Mouse (Mus musculus) heart, adult 2 months (tissue): ENCODE measurements around the gene Runx2. TPM values are rescaled to one million over a fixed set of nuclear protein-coding genes. Genes with fewer than 3 reads are reported as not detected.

Source experiments
- DNase-seq, 2 experiments: peaks; one replicate each; pipeline ENCODE4 v3.0.0; 2021
- H3K27ac ChIP-seq: fragments of 200-600 bp; 2 replicates; pipeline ENCODE4 v1.8.1; 2022
- H3K27me3 ChIP-seq: fragments of 200-500 bp; 2 replicates; pipeline ENCODE4 v1.6.1; 2012; ENCODE audit warnings: mild to moderate bottlenecking, low read length, inconsistent platforms, mixed read lengths; ENCODE audit not compliant: control insufficient read depth, insufficient read depth
- H3K36me3 ChIP-seq: fragments of 200-500 bp; 2 replicates; pipeline ENCODE4 v1.6.1; 2012; ENCODE audit warnings: low read length, inconsistent platforms; ENCODE audit not compliant: control insufficient read depth, insufficient read depth
- H3K4me1 ChIP-seq: fragments of 200-500 bp; 2 replicates; pipeline ENCODE4 v1.6.1; 2011; ENCODE audit warnings: low read length; ENCODE audit not compliant: control insufficient read depth, insufficient read depth
- H3K4me3 ChIP-seq: fragments of 200-600 bp; 2 replicates; pipeline ENCODE4 v1.8.1; 2022
- H3K79me2 ChIP-seq: fragments of 200-500 bp; replicated peaks from 2 replicates; pipeline ENCODE4 v1.6.1; 2012; ENCODE audit warnings: mild to moderate bottlenecking, inconsistent platforms, low read length, moderate library complexity, mixed read lengths; ENCODE audit not compliant: control insufficient read depth, insufficient read depth
- H3K9ac ChIP-seq: fragments of 200-500 bp; 2 replicates; pipeline ENCODE4 v1.6.1; 2012; ENCODE audit warnings: low read depth, mild to moderate bottlenecking, control low read depth, inconsistent platforms, low read length, mixed read lengths
- CTCF ChIP-seq: fragments of 200-600 bp; IDR thresholded peaks from 2 replicates; pipeline ENCODE4 v1.8.1; 2022; ENCODE audit warnings: antibody characterized with exemption, mild to moderate bottlenecking, moderate library complexity
- EP300 ChIP-seq: fragments of 200-500 bp; IDR thresholded peaks from 2 replicates; pipeline ENCODE4 v1.6.1; 2011; ENCODE audit warnings: low read depth, low read length, control low read depth; ENCODE audit not compliant: insufficient read depth
- POLR2A ChIP-seq: fragments of 200-500 bp; IDR thresholded peaks from 2 replicates; pipeline ENCODE4 v1.6.1; 2011; ENCODE audit warnings: mild to moderate bottlenecking, low read depth, low read length, control low read depth; ENCODE audit not compliant: insufficient read depth
- WGBS: fragments of 180-500 bp; shearing (Covaris S2); methylation state at CpG from one replicate; pipeline ENCODE4 v1.1.7; 2018; 5-methylcytosine and 5-hydroxymethylcytosine counted together
- intact Hi-C: fragments of 180-260 bp; cut with DNase I; formaldehyde crosslinking; loops from one replicate; pipeline ENCODE4 v1.15.1; 2025
- polyA plus RNA-seq: library from polyadenylated mRNA; depleted of rRNA; stranded (reverse); fragments of >200 nt; gene quantifications from 2 replicates; pipeline ENCODE4 v1.2.3, GENCODE M21; 2012
- total RNA-seq, 2 experiments: library from RNA; stranded (reverse); gene quantifications; 2 replicates each; pipeline ENCODE4 v1.2.3; 2021

The Runx2 gene
- total and polyA plus RNA-seq, 3 experiments = 0.41 to 0.76 (median 0.57) TPM

GRCm38 (mm10) chr17:44605749-44606148 lies 208.8 kb downstream of the Runx2 start:
- no peak for DNase-seq
- TF ChIP-seq CTCF (no peak), EP300 (no peak), POLR2A (no peak)
- peaks cover 1% of the 10 kb centered on the region; the same call in 1 of the 2 replicates for H3K4me1 ChIP-seq
- no peaks in the 10 kb centered on the region for H3K36me3 ChIP-seq
- H3K27ac ChIP-seq = no peak overlapping the region
- intact Hi-C loops = no loop called here
- no peaks in the 10 kb centered on the region for H3K79me2 ChIP-seq
- H3K27me3 ChIP-seq = no peaks in the 10 kb centered on the region
- H3K4me3 ChIP-seq = no peak overlapping the region
- WGBS = 84% methylated on average over 3 of the region's 3 CpGs
- H3K9ac ChIP-seq = no peak overlapping the region

GRCm38 (mm10) chr17:44603170-44603569 lies 211.4 kb downstream of the Runx2 start:
- H3K36me3 ChIP-seq = no peaks in the 10 kb centered on the region
- peaks cover 1% of the 10 kb centered on the region; the same call in 1 of the 2 replicates for H3K4me1 ChIP-seq
- H3K4me3 ChIP-seq = no peak overlapping the region
- TF ChIP-seq CTCF = no peak
- no peak for TF ChIP-seq EP300
- no peak for TF ChIP-seq POLR2A
- DNase-seq = no peak
- no peak overlapping the region for H3K9ac ChIP-seq
- H3K79me2 ChIP-seq = no peaks in the 10 kb centered on the region
- no peak overlapping the region for H3K27ac ChIP-seq
- WGBS = 77% methylated on average over 4 of the region's 4 CpGs
- intact Hi-C loops = no loop called here
- no peaks in the 10 kb centered on the region for H3K27me3 ChIP-seq

GRCm38 (mm10) chr17:44601317-44602021 lies 213.1 kb downstream of the Runx2 start:
- H3K4me1 ChIP-seq = peaks cover 1% of the 10 kb centered on the region; the same call in 1 of the 2 replicates
- TF ChIP-seq CTCF = 0 out of 2 replicates have a peak, but pooled peaks have one; percentile 9
- no peak for TF ChIP-seq POLR2A
- no peak for TF ChIP-seq EP300
- no peak overlapping the region for H3K9ac ChIP-seq
- 57% methylated on average over 11 of the region's 11 CpGs for WGBS
- H3K4me3 ChIP-seq = no peak overlapping the region
- no peak for DNase-seq
- H3K27ac ChIP-seq = no peak overlapping the region; the same call in 1 of the 2 replicates
- intact Hi-C loops = no loop called here
- no peaks in the 10 kb centered on the region for H3K36me3 ChIP-seq
- no peaks in the 10 kb centered on the region for H3K79me2 ChIP-seq
- no peaks in the 10 kb centered on the region for H3K27me3 ChIP-seq

GRCm38 (mm10) chr17:44599856-44600255 lies 214.7 kb downstream of the Runx2 start:
- Histone ChIP-seq H3K9ac (no peak overlapping the region), H3K4me1 (peaks cover 1% of the 10 kb centered on the region; the same call in 1 of the 2 replicates), H3K4me3 (no peak overlapping the region), H3K79me2 (no peaks in the 10 kb centered on the region), H3K36me3 (no peaks in the 10 kb centered on the region), H3K27ac (no peak overlapping the region), H3K27me3 (no peaks in the 10 kb centered on the region)
- no peak for DNase-seq
- WGBS = 76% methylated on average over 1 of the region's 1 CpGs
- no peak for TF ChIP-seq POLR2A
- TF ChIP-seq CTCF = no peak
- no peak for TF ChIP-seq EP300
- intact Hi-C loops = loop anchor here (10.0 kb wide), 1 partner anchor 135 kb away; no protein-coding TSS in a partner anchor

- peak overlapping the region; percentile 17; the same call in 1 of the 2 replicates for H3K27ac ChIP-seq
- intact Hi-C loops = loop anchor here (10.0 kb wide), 1 partner anchor 136 kb away; no protein-coding TSS in a partner anchor
- WGBS = 88% methylated on average over 2 of the region's 2 CpGs
Measured at GRCm38 (mm10) chr17:44599132-44599531, 215.5 kb downstream of the Runx2 start.

GRCm38 (mm10) chr17:44597918-44598504 lies 216.6 kb downstream of the Runx2 start:
- H3K36me3 ChIP-seq = no peaks in the 10 kb centered on the region
- H3K27ac ChIP-seq = peak overlapping the region; percentile 33
- H3K27me3 ChIP-seq = no peaks in the 10 kb centered on the region
- no peak overlapping the region for H3K9ac ChIP-seq
- no peaks in the 10 kb centered on the region for H3K79me2 ChIP-seq
- 57% methylated on average over 8 of the region's 8 CpGs for WGBS
- H3K4me1 ChIP-seq = peaks cover 1% of the 10 kb centered on the region; the same call in 1 of the 2 replicates
- DNase-seq = peak; percentile 26 to 30
- H3K4me3 ChIP-seq = no peak overlapping the region
- no peak for TF ChIP-seq CTCF
- TF ChIP-seq POLR2A = no peak
- no peak for TF ChIP-seq EP300
- intact Hi-C loops = loop anchor here (10.0 kb wide), 1 partner anchor 137 kb away; no protein-coding TSS in a partner anchor

More at GRCm38 (mm10) chr17:44599132-44599531, 215.5 kb downstream of the Runx2 start:
- no peaks in the 10 kb centered on the region for H3K79me2 ChIP-seq
- no peak for DNase-seq
- no peak overlapping the region for H3K9ac ChIP-seq
- no peaks in the 10 kb centered on the region for H3K36me3 ChIP-seq
- no peaks in the 10 kb centered on the region for H3K27me3 ChIP-seq
- H3K4me1 ChIP-seq = peaks cover 1% of the 10 kb centered on the region; the same call in 1 of the 2 replicates
- TF ChIP-seq CTCF (no peak), EP300 (no peak)
- H3K4me3 ChIP-seq = no peak overlapping the region
